Mouse (Mus musculus): Measurements from ENCODE around the gene Atf7.
"Not testable (repeated sequence)": the region's sequence is repeated elsewhere in the genome, so short reads cannot be mapped to it uniquely, and the experiment has no call there.

Gene Atf7

GRCm38 (mm10) chr15:102624970-102625686, at the start of gene Atf7, which contains the start of gene Gm28047:
Gene Atf7 (minus strand): TSS chr15:102625464.
Gene Gm28047 (minus strand): TSS chr15:102625067.
- DNase-seq (ENCODE audit: low read depth, low spot score) = peak; percentile 99

- peak; percentile 96 for DNase-seq (ENCODE audit: low read depth, low spot score)
Observed at GRCm38 (mm10) chr15:102673548-102673947, 48.3 kb upstream of the Atf7 start.

- DNase-seq (ENCODE audit: low read depth, low spot score) = peak; percentile 66
Observed at GRCm38 (mm10) chr15:102672215-102673071, 47.2 kb upstream of the Atf7 start, which contains the start of gene Atp5g2. Gene Atp5g2 (minus strand): TSS chr15:102672352.

- peak; percentile 85 for DNase-seq (ENCODE audit: low read depth, low spot score)
Observed at GRCm38 (mm10) chr15:102671721-102672214, 46.5 kb upstream of the Atf7 start.

- DNase-seq (ENCODE audit: low read depth, low spot score) = peak; percentile 100
Observed at GRCm38 (mm10) chr15:102670767-102671575, 45.7 kb upstream of the Atf7 start.

GRCm38 (mm10) chr15:102670281-102670680, 45.0 kb upstream of the Atf7 start:
- peak; percentile 43 for DNase-seq (ENCODE audit: low read depth, low spot score)

- no peak for DNase-seq (ENCODE audit: low read depth, low spot score)
Observed at GRCm38 (mm10) chr15:102669571-102669970, 44.3 kb upstream of the Atf7 start.

- DNase-seq (ENCODE audit: low read depth, low spot score) = peak; percentile 81
Observed at GRCm38 (mm10) chr15:102665494-102665893, 40.2 kb upstream of the Atf7 start.

GRCm38 (mm10) chr15:102663825-102664224, 38.6 kb upstream of the Atf7 start:
- no peak for DNase-seq (ENCODE audit: low read depth, low spot score)

- DNase-seq (ENCODE audit: low read depth, low spot score) = not testable (repeated sequence)
Observed at GRCm38 (mm10) chr15:102662601-102663000, 37.3 kb upstream of the Atf7 start.

- DNase-seq (ENCODE audit: low read depth, low spot score) = peak; percentile 76
Observed at GRCm38 (mm10) chr15:102657926-102658381, 32.7 kb upstream of the Atf7 start.

GRCm38 (mm10) chr15:102656658-102657057, 31.4 kb upstream of the Atf7 start:
- DNase-seq (ENCODE audit: low read depth, low spot score) = peak; percentile 76

- not testable (repeated sequence) for DNase-seq (ENCODE audit: low read depth, low spot score)
Observed at GRCm38 (mm10) chr15:102651928-102652660, 26.8 kb upstream of the Atf7 start.

GRCm38 (mm10) chr15:102651107-102651506, 25.8 kb upstream of the Atf7 start:
- no peak for DNase-seq (ENCODE audit: low read depth, low spot score)

- peak; percentile 88 for DNase-seq (ENCODE audit: low read depth, low spot score)
Observed at GRCm38 (mm10) chr15:102635817-102636216, 10.6 kb upstream of the Atf7 start.

- DNase-seq (ENCODE audit: low read depth, low spot score) = no peak
Observed at GRCm38 (mm10) chr15:102634684-102635083, 9.4 kb upstream of the Atf7 start.

GRCm38 (mm10) chr15:102625687-102626055, 407 bp upstream of the Atf7 start:
- no peak for DNase-seq (ENCODE audit: low read depth, low spot score)

- DNase-seq (ENCODE audit: low read depth, low spot score) = peak; percentile 39
Observed at GRCm38 (mm10) chr15:102624291-102624969, 834 bp downstream of the Atf7 start.

- DNase-seq (ENCODE audit: low read depth, low spot score) = no peak
Observed at GRCm38 (mm10) chr15:102623121-102623520, 2.1 kb downstream of the Atf7 start.

GRCm38 (mm10) chr15:102622536-102622935, 2.7 kb downstream of the Atf7 start:
- DNase-seq (ENCODE audit: low read depth, low spot score) = no peak

Measured in brain, adult 2 months (tissue).